ENCODE assay signal across 22 mouse cellular contexts in genomic region chr5:129780131-129780530, GRCm38 (mm10). TPM values are rescaled to one million over a fixed set of nuclear protein-coding genes. Genes with fewer than 3 reads are reported as not detected.
DNase-seq lines count a peak whose midpoint lies in the region; ATAC-seq and TF ChIP-seq lines count a peak whose summit lies in the region.
"Had no signal": no experiment of that assay in that cellular context is flagged by ENCODE, and none has a peak within 500 bp of the region (broad histone marks: within the 10 kb centered on the region; RNA-seq: fewer than 3 reads in every experiment).

No protein-coding gene starts in this region.

- no peaks in the 10 kb centered on the region for H3K36me3 ChIP-seq in intestine, postnatal 0 days (ENCODE audit: control insufficient read depth, insufficient read depth)
- H3K36me3 ChIP-seq in intestine, embryonic 16.5 days (ENCODE audit: control insufficient read depth, insufficient read depth, low read length), result no peaks in the 10 kb centered on the region
- H3K36me3 ChIP-seq in limb, embryonic 13.5 days, result no peaks in the 10 kb centered on the region; the same call in 1 of the 2 replicates
- H3K36me3 ChIP-seq: neural tube, embryonic 15.5 days; stomach, embryonic 15.5 days had no signal

- 93% methylated on average over 3 of the region's 3 CpGs for WGBS in intestine, postnatal 0 days
- WGBS in intestine, embryonic 16.5 days, result 95% methylated on average over 3 of the region's 3 CpGs
- WGBS in limb, embryonic 13.5 days, result 85% methylated on average over 3 of the region's 3 CpGs

- H3K4me3 ChIP-seq in intestine, postnatal 0 days (ENCODE audit: low read depth, low read length), result no peak overlapping the region
- no peak overlapping the region for H3K4me3 ChIP-seq in intestine, embryonic 16.5 days (ENCODE audit: low read length)
- no peak overlapping the region for H3K4me3 ChIP-seq in limb, embryonic 13.5 days

- H3K4me1 ChIP-seq in intestine, postnatal 0 days (replicated peaks; ENCODE audit: control insufficient read depth, insufficient read depth, low read length), result no peaks in the 10 kb centered on the region
- 0 out of 2 replicates have a peak, but pooled peaks cover 3% of the 10 kb centered on the region for H3K4me1 ChIP-seq in intestine, embryonic 16.5 days (ENCODE audit: control insufficient read depth, insufficient read depth, low read length)
- peaks cover 15% of the 10 kb centered on the region for H3K4me1 ChIP-seq in limb, embryonic 13.5 days
- H3K4me1 ChIP-seq: stomach, embryonic 15.5 days had no signal

- no peak overlapping the region for H3K9ac ChIP-seq in intestine, postnatal 0 days (ENCODE audit: low read depth, low read length)
- no peak overlapping the region for H3K9ac ChIP-seq in intestine, embryonic 16.5 days (ENCODE audit: low read depth, low read length)
- peak overlapping the region; percentile 78; the same call in 1 of the 2 replicates for H3K9ac ChIP-seq in limb, embryonic 13.5 days

- no peak overlapping the region for H3K27ac ChIP-seq in intestine, postnatal 0 days (ENCODE audit: low read depth, low read length)
- H3K27ac ChIP-seq in intestine, embryonic 16.5 days (ENCODE audit: low read length), result no peak overlapping the region
- no peak overlapping the region for H3K27ac ChIP-seq in limb, embryonic 13.5 days
- H3K27ac ChIP-seq: stomach, embryonic 15.5 days had no signal

- H3K9me3 ChIP-seq in intestine, postnatal 0 days (ENCODE audit: control insufficient read depth), result no peaks in the 10 kb centered on the region
- no peaks in the 10 kb centered on the region for H3K9me3 ChIP-seq in intestine, embryonic 16.5 days (ENCODE audit: control insufficient read depth, low read length)
- H3K9me3 ChIP-seq in limb, embryonic 13.5 days, result no peaks in the 10 kb centered on the region
- H3K9me3 ChIP-seq: neural tube, embryonic 15.5 days; stomach, embryonic 15.5 days had no signal

- DNase-seq in B cell, adult 2 months, result peak; percentile 3 to 16
- peak; percentile 59 for DNase-seq in ES-CJ7 (ENCODE audit: low read depth, low spot score)
- DNase-seq: adrenal gland, postnatal 25 days; cerebellum, adult 8-10 months; gastrocnemius, postnatal 36 days; kidney, adult 9 months; kidney, postnatal 14 days; layer of hippocampus, postnatal 36 days; liver, postnatal 0 days; lung, postnatal 10 days; right cerebral cortex, adult 18-20 months; right cerebral cortex, postnatal 4 days; thymus, adult 18-20 months; thymus, postnatal 36 days had no signal

- peak; percentile 21; the same call in 1 of the 2 replicates for TF ChIP-seq CTCF in intestine, postnatal 0 days (IDR thresholded peaks at IDR 0.05; ENCODE audit: low read depth)

- no peaks in the 10 kb centered on the region for H3K27me3 ChIP-seq in intestine, postnatal 0 days (replicated peaks; ENCODE audit: control insufficient read depth, insufficient read depth, low read length)
- no peaks in the 10 kb centered on the region for H3K27me3 ChIP-seq in intestine, embryonic 16.5 days (replicated peaks; ENCODE audit: control insufficient read depth, insufficient read depth, low read length)
- no peaks in the 10 kb centered on the region for H3K27me3 ChIP-seq in limb, embryonic 13.5 days
- H3K27me3 ChIP-seq: neural tube, embryonic 15.5 days; stomach, embryonic 15.5 days had no signal

- no peak overlapping the region for H3K4me2 ChIP-seq in intestine, postnatal 0 days (replicated peaks; ENCODE audit: low read depth)
- H3K4me2 ChIP-seq in intestine, embryonic 16.5 days (ENCODE audit: low read depth, low read length), result no peak overlapping the region
- H3K4me2 ChIP-seq in limb, embryonic 13.5 days (replicated peaks), result no peak overlapping the region

- ATAC-seq in intestine, postnatal 0 days, result no peak
- no peak for ATAC-seq in intestine, embryonic 16.5 days
- no peak for ATAC-seq in limb, embryonic 13.5 days (ENCODE audit: low FRiP score, low read depth)
- ATAC-seq in erythroid progenitor cell, adult 5-6 weeks (replicated peaks; ENCODE audit: low FRiP score, poor library complexity, severe bottlenecking), result no peak
- ATAC-seq in inflammation-experienced regulatory T-cells, adult 6 months, result no peak
- ATAC-seq: hindbrain, postnatal 0 days; liver, postnatal 0 days had no signal

RNA-seq across cellular contexts. Expression of gene Psph, which starts 7.1 kb away (rescaled TPM):
- 22.2 and 23.6 TPM in 2 replicates for polyA plus RNA-seq in intestine, postnatal 0 days (2015; fragmentation: Nextera tagmentation; extraction: Ambion mirVana)
- 48.0 and 57.1 TPM in 2 replicates for polyA plus RNA-seq in intestine, embryonic 16.5 days (2015; fragmentation: Nextera tagmentation; extraction: Ambion mirVana)
- 26.1 and 28.5 TPM in 2 replicates for polyA plus RNA-seq in limb, embryonic 13.5 days (2015; fragmentation: Nextera tagmentation; extraction: Ambion mirVana)
- total RNA-seq in erythroid progenitor cell, adult 5-6 weeks (2015; ENCODE audit: low replicate concordance), result 18.0 and 24.7 TPM in 2 replicates
- total RNA-seq in erythroid progenitor cell, adult 5-6 weeks (2017; ENCODE audit: low replicate concordance), result 1.9 and 16.4 TPM in 2 replicates
- 10 to 100 TPM; 43.6 to 79.5 (median 54.1) TPM for polyA plus RNA-seq in inflammation-experienced regulatory T-cells, adult 6 months (2017; shearing (Covaris generic))

RNA-seq across cellular contexts. Expression of gene Nipsnap2, which starts 55.3 kb away (rescaled TPM):
- 51.0 and 51.2 TPM in 2 replicates for polyA plus RNA-seq in intestine, postnatal 0 days (2015; fragmentation: Nextera tagmentation; extraction: Ambion mirVana)
- polyA plus RNA-seq in intestine, embryonic 16.5 days (2015; fragmentation: Nextera tagmentation; extraction: Ambion mirVana), result 73.9 and 80.4 TPM in 2 replicates
- polyA plus RNA-seq in limb, embryonic 13.5 days (2015; fragmentation: Nextera tagmentation; extraction: Ambion mirVana), result 119 and 130 TPM in 2 replicates
- total RNA-seq in erythroid progenitor cell, adult 5-6 weeks (2015; ENCODE audit: low replicate concordance), result 9.7 and 13.8 TPM in 2 replicates
- 1.7 and 14.9 TPM in 2 replicates for total RNA-seq in erythroid progenitor cell, adult 5-6 weeks (2017; ENCODE audit: low replicate concordance)
- polyA plus RNA-seq in inflammation-experienced regulatory T-cells, adult 6 months (2017; shearing (Covaris generic)), result 10 to 100 TPM; 52.3 to 79.8 (median 79.6) TPM
